Mouse (Mus musculus) granulocyte monocyte progenitor cell, adult 5-6 weeks (primary cell): ENCODE measurements around the gene Rbms1. TPM values are rescaled to one million over a fixed set of nuclear protein-coding genes. Genes with fewer than 3 reads are reported as not detected.

ENCODE experiments used
- ATAC-seq: replicated peaks from 2 replicates; pipeline ENCODE4 v1.8.0; 2016; ENCODE audit warnings: mild to moderate bottlenecking, moderate TSS enrichment, inconsistent platforms; ENCODE audit not compliant: poor library complexity, severe bottlenecking
- total RNA-seq, 2 experiments: library from RNA; stranded (forward) in 1 of 2; stranded (reverse) in 1 of 2; fragments of 200-712, 200-1000 nt in 1 of 2; fragments of >200 nt in 1 of 2; fragmentation: Nextera tagmentation in 1 of 2; gene quantifications; 2 replicates each; pipeline ENCODE4 v1.2.3; 2014 to 2017

Rbms1 gene
- total RNA-seq (2014; fragmentation: Nextera tagmentation): 22.6 and 30.9 TPM in 2 replicates
- total RNA-seq (2017): 23.4 and 27.5 TPM in 2 replicates

- ATAC-seq: peak; percentile 43
Observed at GRCm38 (mm10) chr2:60962671-60963421, at the start of gene Rbms1. TSS of gene Rbms1 (minus strand) at chr2:60963192.

DNA sequence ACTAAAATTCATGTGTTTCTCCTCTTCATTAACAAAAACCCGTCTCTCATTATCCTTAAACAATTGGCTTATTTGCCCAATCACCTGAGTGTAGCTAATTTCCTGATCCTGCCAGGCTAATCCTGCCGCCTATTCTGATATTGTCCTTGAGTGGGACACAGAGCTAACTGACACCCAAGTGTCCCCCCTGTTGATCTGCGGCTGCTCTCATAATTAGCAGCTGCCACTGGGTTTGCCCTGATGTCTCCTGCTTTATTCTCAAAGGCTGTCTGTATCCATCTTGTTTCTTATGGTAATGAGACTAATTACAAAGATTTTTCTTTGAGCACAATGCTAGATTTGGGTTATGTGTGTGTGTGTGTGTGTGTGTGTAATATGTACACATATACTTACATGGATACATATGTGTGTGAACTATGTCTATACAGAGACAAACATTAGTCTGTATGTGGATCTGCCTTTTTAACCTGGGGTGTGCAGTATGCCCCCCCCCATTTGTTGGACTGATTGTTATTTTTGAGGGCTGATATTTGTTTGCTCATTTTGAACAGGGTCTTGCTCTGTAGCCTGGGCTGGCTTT is 49.3 kb upstream of the Rbms1 start:
- no peak for ATAC-seq

DNA sequence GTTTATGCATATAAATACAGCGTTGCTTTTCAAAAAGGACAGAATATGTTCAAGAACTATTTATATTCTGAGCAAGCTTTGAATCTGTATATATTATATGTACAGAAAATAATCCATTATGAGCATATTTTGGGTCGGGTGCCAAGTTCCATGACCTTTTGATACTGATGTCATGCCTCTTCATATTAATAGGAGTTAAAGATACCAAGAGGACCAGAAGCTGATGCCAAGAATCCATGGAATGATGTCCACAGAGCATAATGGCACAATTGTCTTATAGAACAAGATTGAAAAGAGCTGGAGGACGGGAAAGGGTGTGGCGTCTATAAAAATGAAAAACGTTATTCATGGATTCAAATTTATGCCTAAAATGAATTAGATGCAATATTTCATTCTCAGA is 23.3 kb upstream of the Rbms1 start:
- no peak for ATAC-seq

DNA sequence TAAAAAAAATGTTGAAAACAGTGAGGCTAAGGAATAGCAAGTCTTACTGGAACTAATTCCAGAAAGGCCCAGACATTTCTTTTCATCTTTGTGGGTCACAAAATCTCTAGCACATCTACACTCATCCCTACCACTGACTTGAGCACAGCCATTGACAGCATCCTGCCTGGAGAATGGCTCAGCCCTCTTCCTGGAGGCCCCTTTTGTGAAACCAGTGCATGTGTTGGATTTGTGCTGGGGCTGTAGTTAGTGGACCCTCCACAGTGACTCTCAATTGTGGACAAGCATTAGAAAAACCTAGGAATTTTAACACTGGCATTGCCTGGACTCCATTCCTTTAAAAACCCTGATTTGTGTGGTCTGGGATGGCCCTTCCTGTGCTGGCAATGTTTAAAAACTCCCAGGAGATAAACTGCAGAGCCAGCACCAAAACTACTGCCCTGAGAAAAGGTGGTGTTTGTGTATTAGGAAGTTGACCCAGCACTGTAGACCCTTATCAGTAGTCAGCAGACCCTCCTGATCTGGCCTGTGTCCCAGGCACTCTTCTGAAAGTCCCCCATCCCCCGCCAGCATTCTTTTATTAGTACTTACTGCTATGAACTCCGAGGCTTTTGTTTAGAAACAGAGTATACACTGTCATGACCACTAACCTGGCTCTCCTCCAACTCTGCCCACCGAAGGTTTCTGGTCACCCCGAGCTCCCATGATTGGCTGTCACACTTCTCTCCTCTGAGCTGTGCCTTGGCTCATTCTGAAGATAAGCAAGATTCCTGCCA is 15.7 kb upstream of the Rbms1 start:
- ATAC-seq: peak; percentile 25

- no peak for ATAC-seq
Observed at GRCm38 (mm10) chr2:60972189-60972814, 9.3 kb upstream of the Rbms1 start.

DNA sequence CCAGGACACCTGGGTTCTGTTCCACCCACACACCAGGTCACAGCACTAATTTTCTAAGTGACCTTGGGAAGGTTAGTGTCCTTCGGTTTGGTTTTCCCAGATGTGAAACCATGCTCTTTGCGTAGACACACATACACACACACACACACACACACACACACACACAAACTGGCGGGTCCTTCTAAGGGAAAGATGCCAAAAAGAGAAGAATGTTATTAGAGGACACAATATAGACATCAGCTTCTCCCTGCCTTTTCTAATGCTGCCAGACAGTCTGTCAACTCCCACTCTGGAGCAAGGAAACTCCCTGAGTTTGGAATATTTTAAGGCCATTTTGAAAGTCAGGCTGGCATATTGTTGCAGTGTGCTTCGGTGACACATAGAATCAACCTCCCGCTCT is 624 bp upstream of the Rbms1 start:
- no peak for ATAC-seq

DNA sequence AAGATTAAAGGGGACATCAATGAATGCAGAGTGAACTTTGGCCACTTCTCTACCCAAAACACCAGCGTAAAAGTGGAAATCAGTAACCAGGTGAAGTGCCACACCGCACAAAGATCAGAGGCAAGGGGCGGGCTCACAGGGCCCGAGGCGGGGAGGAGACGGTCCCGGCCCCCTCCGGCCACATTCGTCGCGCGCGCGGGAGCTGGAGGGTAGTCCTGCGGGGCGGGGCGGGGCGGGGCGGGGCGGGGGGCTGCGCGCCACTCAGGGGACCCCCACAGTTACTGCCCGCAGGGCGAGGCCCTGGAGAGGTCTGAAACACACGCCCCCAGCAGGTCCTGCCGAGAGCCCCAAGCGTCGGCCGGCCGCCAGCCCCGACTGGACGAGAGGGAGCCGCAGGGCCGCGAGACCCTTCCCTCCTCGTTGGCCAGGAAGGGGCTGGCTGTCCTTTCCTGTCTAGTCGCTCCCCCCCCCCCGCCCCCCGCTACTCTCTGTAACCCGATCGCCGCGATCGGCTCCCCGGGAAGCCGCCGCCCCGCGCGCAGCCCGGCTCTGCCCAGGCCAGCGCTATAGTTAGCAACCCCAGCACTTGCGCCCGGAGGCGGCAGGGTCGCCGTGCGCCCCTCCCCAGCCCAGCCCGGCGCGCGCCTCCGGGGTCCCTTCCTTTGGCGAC is 856 bp downstream of the Rbms1 start:
- peak; percentile 50 for ATAC-seq

GRCm38 (mm10) chr2:60961281-60961680 is 1.7 kb downstream of the Rbms1 start:
- ATAC-seq: no peak

DNA sequence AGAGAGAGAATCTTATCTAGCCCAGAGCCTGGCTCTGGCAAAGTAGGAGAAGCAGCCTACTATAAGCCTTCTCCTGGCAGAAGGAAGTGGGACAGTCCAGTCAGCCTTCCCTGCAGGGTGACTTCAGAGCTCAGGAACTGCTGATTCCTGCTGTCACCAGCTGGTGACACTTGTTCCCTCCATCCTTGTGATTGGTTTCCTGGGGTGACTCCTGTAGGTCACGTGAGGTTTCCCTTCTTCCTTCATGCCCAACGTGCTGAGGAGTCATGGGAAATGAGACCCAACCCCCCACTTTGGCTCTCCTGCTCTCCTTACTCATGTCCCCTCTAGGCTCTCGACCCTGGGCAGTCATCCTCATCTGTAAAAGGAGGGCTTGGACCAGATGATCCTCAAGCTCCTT is 14.8 kb downstream of the Rbms1 start:
- peak; percentile 60 for ATAC-seq

- peak; percentile 82 for ATAC-seq
Observed at GRCm38 (mm10) chr2:60947817-60948216, 15.2 kb downstream of the Rbms1 start.

GRCm38 (mm10) chr2:60940454-60940961 is 22.5 kb downstream of the Rbms1 start:
- peak; percentile 33; the same call in 1 of the 2 replicates for ATAC-seq

DNA sequence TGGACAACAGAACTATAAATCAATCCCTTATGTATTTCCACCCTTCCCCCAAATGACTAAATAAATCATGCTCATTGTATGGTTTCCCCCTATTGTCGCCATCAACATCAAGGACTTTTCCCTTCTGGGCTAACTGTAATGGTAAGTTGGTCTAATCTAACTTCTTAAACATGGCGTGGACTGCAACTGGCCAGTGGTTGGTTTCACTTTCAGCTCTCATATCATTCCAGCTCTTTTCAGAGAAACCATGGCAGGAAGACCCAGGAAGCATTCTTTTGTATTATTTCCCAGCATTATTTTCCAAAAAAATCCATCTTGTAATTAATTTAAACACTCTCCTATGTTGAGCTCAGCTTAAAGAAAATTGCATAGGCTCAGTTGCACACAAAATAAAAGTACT is 23.0 kb downstream of the Rbms1 start:
- ATAC-seq: no peak

DNA sequence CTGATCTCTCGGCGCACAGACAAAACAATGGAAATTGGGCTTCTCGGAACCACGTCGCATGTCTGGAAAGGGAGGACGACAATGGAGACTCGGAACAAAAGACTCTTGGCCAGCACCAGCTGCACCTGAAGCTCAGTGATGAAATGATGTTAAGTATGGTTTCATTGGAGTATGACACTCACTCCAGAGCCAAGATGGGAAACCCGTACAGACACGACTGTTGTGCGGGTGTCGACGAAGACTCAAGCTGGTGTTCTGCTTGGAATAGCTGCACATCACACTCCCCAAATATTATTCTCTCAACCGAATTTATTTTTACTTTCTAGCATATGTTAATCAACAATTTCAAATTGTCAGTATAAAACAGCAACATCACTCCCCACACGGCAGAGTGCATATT is 26.1 kb downstream of the Rbms1 start:
- ATAC-seq: no peak

DNA sequence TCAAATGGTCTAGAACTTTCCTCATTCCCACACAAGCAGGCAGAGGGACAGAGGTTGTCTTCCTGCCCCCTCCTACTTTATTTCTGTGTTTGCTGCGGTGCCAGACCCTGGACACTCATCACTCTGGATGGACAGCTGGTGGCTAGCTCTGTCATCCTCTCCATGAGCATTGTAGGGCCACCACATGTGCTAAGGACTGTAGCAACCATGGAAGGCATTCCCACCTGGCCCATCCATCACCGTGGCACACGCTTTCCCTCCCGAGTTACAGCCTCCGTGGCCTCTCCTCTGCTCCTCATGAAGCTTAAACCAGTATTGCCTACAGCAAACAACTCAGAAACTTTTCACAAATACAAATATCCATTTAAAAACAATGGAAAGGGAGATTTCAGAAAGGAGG is 34.0 kb downstream of the Rbms1 start:
- ATAC-seq: no peak

GRCm38 (mm10) chr2:60927906-60928775 is 34.9 kb downstream of the Rbms1 start:
- ATAC-seq: peak; percentile 68

GRCm38 (mm10) chr2:60925063-60925462 is 37.9 kb downstream of the Rbms1 start:
- ATAC-seq: no peak

GRCm38 (mm10) chr2:60923756-60924544 is 39.0 kb downstream of the Rbms1 start:
- ATAC-seq: no peak

DNA sequence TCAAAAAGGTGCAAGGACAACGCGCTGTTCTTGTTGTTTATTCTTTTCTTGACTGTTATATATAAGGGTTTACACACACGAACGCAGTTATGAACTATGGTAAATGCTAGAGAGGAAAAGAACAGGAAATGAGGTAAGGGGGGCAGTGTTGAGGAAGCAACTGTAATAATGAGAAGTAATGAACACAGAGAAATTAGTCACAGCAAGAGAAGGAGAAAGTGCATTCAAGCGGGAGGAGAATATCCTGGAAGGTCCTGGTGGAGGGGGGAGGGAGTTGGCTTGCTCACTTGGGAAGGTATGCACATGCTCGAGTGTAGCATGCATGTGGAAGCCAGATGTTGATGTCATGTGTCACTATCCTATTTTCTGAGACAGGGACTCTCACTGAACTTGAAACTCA is 39.9 kb downstream of the Rbms1 start:
- peak; percentile 68 for ATAC-seq
